Mouse (Mus musculus) intestine, embryonic 14.5 days (tissue): Measurements from ENCODE around the gene Dtx2. TPM values are rescaled to one million over a fixed set of nuclear protein-coding genes. Genes with fewer than 3 reads are reported as not detected.

Experiments used
- ATAC-seq: fragments of 200-750 bp; cut with Nextera tagmentation; replicated peaks from 2 replicates; pipeline ENCODE4 v1.8.0; 2017; ENCODE audit warnings: low read depth, moderate number of reproducible peaks, moderate TSS enrichment, moderate library complexity; ENCODE audit not compliant: low FRiP score, low TSS enrichment
- DNase-seq: peaks from one replicate; pipeline ENCODE4 v3.0.0-alpha.2; 2018; ENCODE audit warnings: low spot score
- H3K27ac ChIP-seq: fragments of 300-500 bp; sonication (generic); 2 replicates; pipeline ENCODE4 v1.5.1; 2014; ENCODE audit warnings: low read depth, mild to moderate bottlenecking, control low read depth
- H3K27me3 ChIP-seq: fragments of 300-500 bp; sonication (generic); replicated peaks from 2 replicates; pipeline ENCODE4 v1.6.1; 2014; ENCODE audit warnings: low read length, control low read depth; ENCODE audit not compliant: control insufficient read depth, insufficient read depth
- H3K36me3 ChIP-seq: fragments of 300-500 bp; sonication (generic); 2 replicates; pipeline ENCODE4 v1.6.1; 2014; ENCODE audit warnings: low read length, control low read depth; ENCODE audit not compliant: control insufficient read depth, insufficient read depth
- H3K4me1 ChIP-seq: fragments of 300-500 bp; sonication (generic); replicated peaks from 2 replicates; pipeline ENCODE4 v1.6.1; 2014; ENCODE audit warnings: low read length, control low read depth, mixed read lengths; ENCODE audit not compliant: control insufficient read depth, insufficient read depth
- H3K4me2 ChIP-seq: fragments of 300-500 bp; sonication (generic); 2 replicates; pipeline ENCODE4 v1.6.1; 2014; ENCODE audit warnings: low read length
- H3K4me3 ChIP-seq: fragments of 300-500 bp; sonication (generic); 2 replicates; pipeline ENCODE4 v1.5.1; 2014; ENCODE audit warnings: low read depth, low read length, control low read depth, mixed read lengths
- H3K9ac ChIP-seq: fragments of 300-500 bp; sonication (generic); 2 replicates; pipeline ENCODE4 v1.6.1; 2014; ENCODE audit warnings: mild to moderate bottlenecking, low read length
- H3K9me3 ChIP-seq: fragments of 300-500 bp; sonication (generic); 2 replicates; pipeline ENCODE4 v1.6.1; 2016; ENCODE audit warnings: low read length, control low read depth; ENCODE audit not compliant: control insufficient read depth
- WGBS: fragments of 180-500 bp; shearing (Covaris S2); extraction: QIAGEN DNeasy Blood & Tissue Kit; methylation state at CpG from one replicate; pipeline ENCODE4 v1.1.7; 2014; 5-methylcytosine and 5-hydroxymethylcytosine counted together
- polyA plus RNA-seq: library from polyadenylated mRNA; unstranded; fragments of >200 nt; fragmentation: Nextera tagmentation; extraction: Ambion mirVana; gene quantifications from 2 replicates; pipeline ENCODE4 v1.2.1, GENCODE M21; 2014

The Dtx2 gene
- polyA plus RNA-seq, 1 experiment from 2014 or later: 23.2 TPM

GRCm38 (mm10) chr5:135957207-135957974, 37.2 kb upstream of the Dtx2 start:
- Histone ChIP-seq H3K36me3 (no peaks in the 10 kb centered on the region), H3K9ac (peak overlapping the region; percentile 15), H3K4me1 (peaks cover 12% of the 10 kb centered on the region), H3K4me2 (peak overlapping the region; percentile 48), H3K27me3 (no peaks in the 10 kb centered on the region), H3K9me3 (no peaks in the 10 kb centered on the region), H3K4me3 (peak overlapping the region; percentile 35), H3K27ac (peak overlapping the region; percentile 86)
- DNase-seq (peak; percentile 93), ATAC-seq (peak; percentile 83)
- WGBS: 8% methylated on average over 28 of the region's 28 CpGs

DNA sequence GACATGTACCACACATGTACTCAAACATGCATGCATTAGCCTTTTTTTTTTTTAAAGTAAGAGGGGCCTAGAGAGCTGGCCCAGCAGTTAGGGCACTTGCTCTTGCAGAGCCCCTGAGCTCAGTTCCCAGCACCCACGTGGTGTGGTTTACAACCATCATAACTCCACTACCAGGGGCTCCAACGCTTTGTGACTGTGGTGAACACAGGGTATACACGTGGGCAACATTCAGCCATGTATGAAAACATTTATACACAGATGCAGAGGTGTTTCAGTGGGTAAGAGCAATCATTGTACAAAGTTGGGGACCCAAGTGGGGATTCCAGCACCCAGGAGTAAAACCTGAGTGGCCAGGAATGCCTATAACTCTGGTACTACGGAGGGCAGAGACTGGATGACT, 36.2 kb upstream of the Dtx2 start:
- Histone ChIP-seq H3K4me3 (0 out of 2 replicates have a peak overlapping the region, but pooled peaks have one; percentile 35), H3K9ac (no peak overlapping the region), H3K4me2 (peak overlapping the region; percentile 48; the same call in 1 of the 2 replicates)

GRCm38 (mm10) chr5:135959911-135960310, 34.7 kb upstream of the Dtx2 start:
- H3K9ac ChIP-seq: no peak overlapping the region
- H3K27me3 ChIP-seq: no peaks in the 10 kb centered on the region
- H3K9me3 ChIP-seq: no peaks in the 10 kb centered on the region
- H3K27ac ChIP-seq: no peak overlapping the region
- ATAC-seq (no peak), DNase-seq (no peak)
- H3K4me2 ChIP-seq: no peak overlapping the region
- peaks cover 12% of the 10 kb centered on the region for H3K4me1 ChIP-seq
- H3K36me3 ChIP-seq: no peaks in the 10 kb centered on the region
- WGBS: 91% methylated on average over 7 of the region's 7 CpGs
- no peak overlapping the region for H3K4me3 ChIP-seq

More for the DNA sequence above, 36.2 kb upstream of the Dtx2 start:
- Histone ChIP-seq H3K27me3 (no peaks in the 10 kb centered on the region), H3K36me3 (no peaks in the 10 kb centered on the region), H3K27ac (peak overlapping the region; percentile 86), H3K4me1 (peaks cover 12% of the 10 kb centered on the region), H3K9me3 (no peaks in the 10 kb centered on the region)
- DNase-seq (no peak), ATAC-seq (no peak)
- 84% methylated on average over 4 of the region's 4 CpGs for WGBS

DNA sequence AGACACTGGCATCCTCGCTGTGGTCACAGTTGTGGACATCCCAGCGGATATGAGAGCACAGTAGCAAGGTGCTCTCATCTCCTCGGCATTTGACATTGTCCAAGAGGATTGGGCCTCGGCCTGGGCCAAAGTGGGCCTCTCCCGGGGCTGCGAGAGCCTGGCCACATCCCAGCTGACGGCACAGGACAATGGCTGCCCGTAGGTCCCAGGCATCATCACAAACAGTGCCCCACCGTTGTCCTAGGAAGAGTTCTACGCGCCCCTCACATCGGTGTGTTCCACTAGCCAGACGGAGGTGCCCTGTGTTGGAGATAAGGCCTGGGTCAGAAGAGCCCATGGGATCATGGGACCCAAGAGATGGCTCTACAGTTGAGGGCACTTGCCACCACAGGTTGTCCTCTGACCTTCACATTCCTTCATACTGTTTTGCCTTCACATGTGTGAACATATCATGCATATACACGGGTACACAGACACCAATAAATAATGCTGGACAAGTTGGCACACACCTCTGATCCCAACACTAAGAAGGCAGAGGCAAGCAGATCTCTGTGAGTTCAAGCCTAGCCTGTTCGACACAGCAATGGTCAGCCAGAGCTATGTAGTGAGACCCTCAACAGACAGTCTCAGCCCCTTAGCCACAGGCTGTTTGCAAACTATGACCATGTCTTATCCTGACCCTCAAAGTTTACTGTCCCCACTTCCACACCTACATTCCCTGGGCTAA, 33.5 kb upstream of the Dtx2 start:
- Histone ChIP-seq H3K9me3 (no peaks in the 10 kb centered on the region), H3K4me3 (no peak overlapping the region), H3K36me3 (no peaks in the 10 kb centered on the region), H3K4me2 (no peak overlapping the region), H3K27me3 (no peaks in the 10 kb centered on the region), H3K4me1 (peaks cover 12% of the 10 kb centered on the region), H3K27ac (peak overlapping the region; percentile 95; the same call in 1 of the 2 replicates), H3K9ac (no peak overlapping the region)
- ATAC-seq (no peak), DNase-seq (no peak)
- 96% methylated on average over 15 of the region's 15 CpGs for WGBS

GRCm38 (mm10) chr5:135962125-135962491, 32.5 kb upstream of the Dtx2 start:
- peak overlapping the region; percentile 14; the same call in 1 of the 2 replicates for H3K9ac ChIP-seq
- no peak; the same call in 1 of the 2 replicates for ATAC-seq

DNA sequence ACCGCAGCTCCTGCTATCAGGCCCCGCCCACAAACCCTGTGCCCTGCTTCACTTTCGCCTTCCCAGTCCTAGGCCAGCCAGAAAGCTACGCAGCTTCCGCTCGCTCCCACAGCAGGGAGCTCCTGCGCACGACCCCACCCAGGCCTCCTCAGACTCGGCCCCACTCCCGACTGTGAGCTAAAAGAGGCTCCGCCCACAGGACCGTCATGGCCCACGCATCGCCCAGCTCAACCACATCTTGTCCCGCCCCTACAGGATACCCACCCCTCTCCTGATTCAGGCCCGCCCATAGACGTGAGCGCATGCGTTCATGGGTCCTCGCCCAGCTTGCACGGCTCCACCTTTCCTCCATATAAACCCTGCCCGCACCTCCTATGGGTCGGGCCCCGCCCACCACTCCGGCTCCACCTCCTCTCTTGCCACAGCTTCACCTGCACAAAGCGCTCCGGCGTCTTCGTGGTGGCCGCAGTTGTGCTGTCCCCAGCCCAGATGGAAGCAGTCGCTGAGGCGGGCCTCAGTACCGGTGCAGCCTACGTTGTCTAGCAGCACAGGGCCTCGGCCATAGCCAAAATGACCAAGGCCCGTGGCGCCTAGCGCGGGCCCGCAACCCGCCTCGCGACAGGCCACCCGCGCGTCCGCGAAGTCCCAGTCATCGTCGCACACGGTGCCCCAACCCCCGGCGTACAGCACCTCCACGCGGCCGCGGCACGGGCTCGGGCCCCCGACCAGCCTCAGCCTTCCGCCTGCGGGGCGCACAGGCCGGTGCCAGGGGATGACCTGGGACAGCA, 31.9 kb upstream of the Dtx2 start:
- Histone ChIP-seq H3K27me3 (no peaks in the 10 kb centered on the region), H3K9me3 (no peaks in the 10 kb centered on the region), H3K27ac (peak overlapping the region; percentile 95), H3K9ac (peak overlapping the region; percentile 86), H3K4me3 (peak overlapping the region; percentile 62), H3K4me1 (peaks cover 5% of the 10 kb centered on the region; the same call in 1 of the 2 replicates), H3K4me2 (peak overlapping the region; percentile 98), H3K36me3 (no peaks in the 10 kb centered on the region)
- peak; percentile 95 for DNase-seq
- WGBS: under 1% methylated on average over 64 of the region's 64 CpGs
- ATAC-seq: peak; percentile 96

More at GRCm38 (mm10) chr5:135962125-135962491, 32.5 kb upstream of the Dtx2 start:
- Histone ChIP-seq H3K36me3 (no peaks in the 10 kb centered on the region), H3K9me3 (no peaks in the 10 kb centered on the region), H3K4me2 (peak overlapping the region; percentile 98), H3K27ac (peak overlapping the region; percentile 95), H3K4me1 (peaks cover 7% of the 10 kb centered on the region), H3K27me3 (no peaks in the 10 kb centered on the region), H3K4me3 (peak overlapping the region; percentile 62)
- under 1% methylated on average over 11 of the region's 11 CpGs for WGBS
- no peak for DNase-seq

DNA sequence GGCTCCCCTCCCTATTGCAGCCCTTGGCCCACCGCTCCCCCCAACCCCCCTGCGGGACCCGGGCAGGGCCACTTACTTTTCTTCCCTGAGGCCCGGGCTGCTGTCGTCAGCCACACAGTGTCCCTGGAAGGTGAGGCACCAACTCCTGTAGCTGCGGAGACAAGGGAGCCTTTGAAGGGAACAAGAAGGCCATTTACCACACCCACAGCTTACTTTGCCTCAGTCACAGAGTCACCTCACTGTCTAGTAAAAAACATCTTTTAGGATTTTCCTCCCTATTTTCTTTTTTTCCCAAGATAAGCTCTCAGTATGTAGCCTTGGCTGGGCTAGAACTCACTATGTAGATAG, 31.3 kb upstream of the Dtx2 start:
- Histone ChIP-seq H3K36me3 (no peaks in the 10 kb centered on the region), H3K27ac (peak overlapping the region; percentile 95), H3K9ac (peak overlapping the region; percentile 86), H3K4me1 (peaks cover 5% of the 10 kb centered on the region; the same call in 1 of the 2 replicates), H3K9me3 (no peaks in the 10 kb centered on the region), H3K4me3 (peak overlapping the region; percentile 62), H3K4me2 (peak overlapping the region; percentile 98), H3K27me3 (no peaks in the 10 kb centered on the region)
- WGBS: 4% methylated on average over 6 of the region's 6 CpGs
- ATAC-seq: no peak; the same call in 1 of the 2 replicates
- DNase-seq: peak; percentile 83

DNA sequence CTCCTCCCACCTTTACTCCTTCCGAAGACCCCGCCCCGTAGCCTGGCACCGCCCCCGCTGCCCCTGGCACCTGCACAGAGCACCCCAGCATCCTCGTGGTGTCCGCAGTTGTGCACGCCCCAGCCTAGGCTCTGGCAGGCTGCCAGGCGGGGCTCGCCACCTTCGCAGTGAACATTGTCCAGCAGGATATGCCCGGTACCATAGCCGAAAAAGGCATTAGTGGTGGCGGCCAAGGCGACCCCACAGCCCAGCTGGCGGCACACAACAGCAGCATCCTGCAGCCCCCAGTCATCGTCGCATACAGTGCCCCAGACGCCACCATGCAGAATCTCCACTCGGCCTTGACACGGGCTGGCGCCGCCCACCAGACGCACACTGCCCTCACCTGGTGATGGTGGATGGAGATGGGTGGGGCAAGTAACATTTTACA, 29.1 kb upstream of the Dtx2 start:
- no peak overlapping the region for H3K9ac ChIP-seq

More for the DNA sequence above, 29.1 kb upstream of the Dtx2 start:
- H3K27me3 ChIP-seq: no peaks in the 10 kb centered on the region
- no peaks in the 10 kb centered on the region for H3K9me3 ChIP-seq
- no peak overlapping the region for H3K27ac ChIP-seq
- 0 out of 2 replicates have a peak overlapping the region, but pooled peaks have one; percentile 18 for H3K4me3 ChIP-seq
- H3K4me2 ChIP-seq: peak overlapping the region; percentile 45
- WGBS: 6% methylated on average over 24 of the region's 24 CpGs
- peaks cover 5% of the 10 kb centered on the region; the same call in 1 of the 2 replicates for H3K4me1 ChIP-seq
- no peaks in the 10 kb centered on the region for H3K36me3 ChIP-seq
- ATAC-seq (no peak), DNase-seq (peak; percentile 69)
